Mouse (Mus musculus): Measurements from ENCODE around the gene Ddah1.

GRCm38 (mm10) chr3:145738662-145739061 lies 19.8 kb upstream of the Ddah1 start:
- no peak for TF ChIP-seq CTCF (IDR thresholded peaks at IDR 0.05; ENCODE audit: low read depth)
- TF ChIP-seq EP300 (IDR thresholded peaks at IDR 0.05; ENCODE audit: low read depth), result no peak
